Mouse (Mus musculus): ENCODE data around the gene Ddx5.

DNA sequence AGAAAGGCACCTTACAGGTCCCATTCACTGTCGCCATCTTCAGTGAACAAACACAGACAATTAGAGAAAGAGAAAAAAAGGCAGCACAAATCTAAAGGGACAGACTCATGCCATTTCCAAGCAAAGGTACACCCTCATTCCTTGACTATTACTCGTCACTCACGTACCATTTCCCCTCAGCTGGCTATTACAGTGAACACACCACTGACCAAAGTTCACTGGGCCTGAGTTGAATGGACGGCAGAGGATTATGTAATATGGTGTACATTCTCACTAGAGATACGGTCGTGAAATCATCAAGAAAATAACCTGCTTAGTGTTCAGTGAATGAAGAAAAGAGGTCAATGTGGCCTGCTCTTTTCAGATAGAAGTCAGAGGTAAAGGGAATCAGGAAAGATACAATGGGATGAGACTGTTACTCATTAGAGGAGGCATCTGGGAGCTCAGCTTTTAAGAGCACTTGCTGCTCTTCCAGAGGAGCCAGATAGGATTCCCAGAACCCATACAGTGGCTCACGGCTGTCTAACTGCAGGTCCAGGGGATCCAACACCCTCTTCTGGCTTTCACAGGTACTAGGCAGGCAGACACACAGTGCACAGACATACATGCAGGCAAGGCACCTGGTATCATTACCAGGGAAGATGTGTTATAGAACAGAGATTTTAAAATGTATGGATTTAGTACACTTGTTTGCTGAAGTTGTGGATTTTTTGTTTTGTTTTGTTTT lies 23.6 kb upstream of the Ddx5 start:
- TF ChIP-seq CTCF (IDR thresholded peaks at IDR 0.05; ENCODE audit: control insufficient read depth, insufficient read depth, insufficient replicate concordance, low read depth, low read length): no peak
- TF ChIP-seq POLR2A (IDR thresholded peaks at IDR 0.05; ENCODE audit: control insufficient read depth, low read depth, low read length): no peak

Data from testis, adult 2 months (tissue).